Mouse (Mus musculus): ENCODE results near the gene Mark2. TPM values are rescaled to one million over a fixed set of nuclear protein-coding genes. Genes with fewer than 3 reads are reported as not detected.
A peak's percentile ranks its signal among the peaks of the same experiment; 100 is the strongest.

Gene Mark2
- polyA plus RNA-seq, 1 experiment, result 33.7 TPM

DNA sequence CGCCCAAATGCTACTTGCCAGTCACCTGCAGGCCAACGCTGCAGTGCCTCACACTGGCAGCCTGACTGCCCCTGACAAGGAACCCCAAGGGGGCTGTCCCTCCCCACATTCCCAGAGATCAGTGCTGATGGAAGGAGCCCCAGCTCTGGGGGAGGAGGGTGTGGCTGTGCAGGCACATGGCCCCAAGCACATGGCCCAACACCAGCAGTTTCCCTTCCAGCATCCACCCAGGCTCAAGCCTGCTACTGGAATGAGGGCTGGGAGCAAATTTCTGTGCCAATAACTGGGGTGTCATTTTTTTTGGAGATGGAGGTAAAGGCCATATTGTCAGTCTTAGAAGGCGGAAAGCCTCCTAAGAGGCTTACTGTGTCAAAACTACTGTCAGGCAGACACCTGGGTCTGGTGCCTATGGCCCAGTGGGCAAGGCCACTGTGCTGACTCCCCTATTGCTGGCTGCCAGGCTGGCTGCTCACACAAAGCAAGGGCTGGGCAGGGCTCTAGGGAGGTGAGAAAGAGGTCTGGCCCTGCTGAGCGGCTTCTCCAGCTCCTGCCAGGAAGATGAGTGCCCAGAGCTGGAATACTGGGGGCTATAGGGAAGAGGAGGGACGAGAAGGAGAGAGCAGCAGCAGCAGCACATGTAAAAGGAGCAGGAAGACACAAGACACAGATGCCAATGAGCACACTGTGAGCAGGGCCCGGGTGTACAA lies 63.3 kb downstream of the Mark2 start:
- no peak overlapping the region for H3ac ChIP-seq (ENCODE audit: control insufficient read depth, insufficient read length)
- no peak for TF ChIP-seq SRF (IDR thresholded peaks at IDR 0.05; ENCODE audit: control insufficient read depth, insufficient read length, low read depth)
- TF ChIP-seq POLR2A (IDR thresholded peaks at IDR 0.05; ENCODE audit: insufficient read length, low read depth), result peak; percentile 40
- no peak for TF ChIP-seq MYOG (IDR thresholded peaks at IDR 0.05; ENCODE audit: control insufficient read depth in 1 of 3, insufficient read depth in 1 of 3, insufficient read length in 2 of 3, low read depth in 2 of 3)
- peak; percentile 78 for TF ChIP-seq POLR2AphosphoS2 (IDR thresholded peaks at IDR 0.05; ENCODE audit: insufficient read length, low read depth)
- no peak for TF ChIP-seq TCF12 (IDR thresholded peaks at IDR 0.05; ENCODE audit: insufficient read depth, poor library complexity, severe bottlenecking)
- TF ChIP-seq CEBPB (IDR thresholded peaks at IDR 0.05; ENCODE audit: insufficient read depth, poor library complexity, severe bottlenecking), result no peak
- no peak for TF ChIP-seq REST (IDR thresholded peaks at IDR 0.05; ENCODE audit: insufficient read depth, insufficient read length)
- no peak overlapping the region for H3K4me2 ChIP-seq (ENCODE audit: low read depth)
- H3K27me3 ChIP-seq (ENCODE audit: control insufficient read depth, insufficient read depth, insufficient read length), result no peaks in the 10 kb centered on the region
- no peaks in the 10 kb centered on the region for H3K79me2 ChIP-seq (ENCODE audit: control insufficient read depth, insufficient read depth)
- peaks cover 9% of the 10 kb centered on the region for H3K36me3 ChIP-seq (ENCODE audit: control insufficient read depth, insufficient read depth)
- H3K4me3 ChIP-seq, result no peak overlapping the region

DNA sequence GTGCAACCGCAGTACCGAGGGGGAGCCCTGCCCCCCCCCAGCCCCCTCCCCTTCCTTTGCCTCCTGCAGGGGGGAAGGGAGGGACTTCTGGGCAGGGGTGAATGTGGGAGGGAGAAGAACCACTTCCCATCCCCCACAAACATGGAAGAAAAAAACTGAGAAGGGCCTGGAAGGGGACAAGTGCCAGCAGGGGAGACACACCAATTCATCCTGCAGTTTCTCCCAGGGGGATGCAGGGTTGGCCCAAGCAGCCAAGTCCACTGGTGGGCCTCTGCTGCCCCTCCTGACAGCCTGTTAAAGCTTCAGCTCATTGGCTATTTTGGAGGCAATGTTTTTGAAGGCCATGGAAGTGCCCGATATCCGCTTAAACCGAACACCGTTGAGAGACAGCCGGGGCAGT lies 64.9 kb downstream of the Mark2 start:
- Histone ChIP-seq H3K4me2 (ENCODE audit: low read depth) (no peak overlapping the region), H3ac (ENCODE audit: control insufficient read depth, insufficient read length) (no peak overlapping the region), H3K36me3 (ENCODE audit: control insufficient read depth, insufficient read depth) (peaks cover 3% of the 10 kb centered on the region), H3K4me3 (no peak overlapping the region), H3K79me2 (ENCODE audit: control insufficient read depth, insufficient read depth) (no peaks in the 10 kb centered on the region), H3K27me3 (ENCODE audit: control insufficient read depth, insufficient read depth, insufficient read length) (no peaks in the 10 kb centered on the region)
- TF ChIP-seq POLR2A (IDR thresholded peaks at IDR 0.05; ENCODE audit: insufficient read length, low read depth) (no peak), SRF (IDR thresholded peaks at IDR 0.05; ENCODE audit: control insufficient read depth, insufficient read length, low read depth) (no peak), CEBPB (IDR thresholded peaks at IDR 0.05; ENCODE audit: insufficient read depth, poor library complexity, severe bottlenecking) (no peak), USF1 (IDR thresholded peaks at IDR 0.05; ENCODE audit: low read depth) (no peak)

DNA sequence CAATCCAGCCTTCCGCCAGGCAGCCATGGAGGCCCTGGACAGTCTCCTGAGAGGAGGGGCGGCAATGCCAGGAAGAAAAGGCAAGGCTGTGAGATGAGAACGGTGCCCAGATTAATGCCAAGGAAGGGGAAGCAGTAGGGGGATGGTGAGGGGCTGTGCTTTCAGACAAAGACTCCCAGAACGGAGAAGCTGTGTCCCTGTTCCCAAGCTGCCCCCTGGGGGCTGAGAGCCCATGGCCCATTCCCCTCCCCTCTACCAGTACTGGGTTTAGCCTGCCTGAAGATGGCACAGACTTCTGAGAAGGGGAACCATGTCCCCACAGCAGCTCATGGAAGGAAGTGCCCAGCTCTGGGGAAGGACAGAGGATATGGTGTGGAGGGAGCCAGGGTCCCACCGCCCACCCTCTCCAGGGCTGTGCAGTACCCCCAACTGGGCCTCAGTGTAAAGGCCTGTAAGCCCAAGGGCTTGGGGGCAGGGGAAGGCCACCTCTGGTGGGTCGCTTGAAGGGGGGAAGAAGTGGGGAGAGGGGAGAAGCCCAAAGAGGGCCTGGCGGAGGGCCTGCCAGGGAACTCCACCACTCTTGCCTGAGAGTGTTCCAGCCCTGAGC lies 65.5 kb downstream of the Mark2 start:
- no peak overlapping the region for H3K4me3 ChIP-seq
- peaks cover 3% of the 10 kb centered on the region for H3K36me3 ChIP-seq (ENCODE audit: control insufficient read depth, insufficient read depth)
- no peak overlapping the region for H3ac ChIP-seq (ENCODE audit: control insufficient read depth, insufficient read length)
- TF ChIP-seq POLR2AphosphoS2 (IDR thresholded peaks at IDR 0.05; ENCODE audit: insufficient read length, low read depth), result no peak
- TF ChIP-seq MAX (IDR thresholded peaks at IDR 0.05; ENCODE audit: low read depth), result no peak
- no peak for TF ChIP-seq TCF12 (IDR thresholded peaks at IDR 0.05; ENCODE audit: insufficient read depth, poor library complexity, severe bottlenecking)
- no peak for TF ChIP-seq MYOD1 (IDR thresholded peaks at IDR 0.05; ENCODE audit: control insufficient read depth in 1 of 3, insufficient read length in 2 of 3, low read depth in 2 of 3)
- no peak for TF ChIP-seq MYOG (IDR thresholded peaks at IDR 0.05; ENCODE audit: control insufficient read depth in 1 of 3, insufficient read depth in 1 of 3, insufficient read length in 2 of 3, low read depth in 2 of 3)
- TF ChIP-seq CEBPB (IDR thresholded peaks at IDR 0.05; ENCODE audit: insufficient read depth, poor library complexity, severe bottlenecking), result no peak
- no peak for TF ChIP-seq REST (IDR thresholded peaks at IDR 0.05; ENCODE audit: insufficient read depth, insufficient read length)
- no peak for TF ChIP-seq POLR2A (IDR thresholded peaks at IDR 0.05; ENCODE audit: insufficient read length, low read depth)
- no peak overlapping the region for H3K4me2 ChIP-seq (ENCODE audit: low read depth)
- H3K79me2 ChIP-seq (ENCODE audit: control insufficient read depth, insufficient read depth), result no peaks in the 10 kb centered on the region
- H3K27me3 ChIP-seq (ENCODE audit: control insufficient read depth, insufficient read depth, insufficient read length), result no peaks in the 10 kb centered on the region

DNA sequence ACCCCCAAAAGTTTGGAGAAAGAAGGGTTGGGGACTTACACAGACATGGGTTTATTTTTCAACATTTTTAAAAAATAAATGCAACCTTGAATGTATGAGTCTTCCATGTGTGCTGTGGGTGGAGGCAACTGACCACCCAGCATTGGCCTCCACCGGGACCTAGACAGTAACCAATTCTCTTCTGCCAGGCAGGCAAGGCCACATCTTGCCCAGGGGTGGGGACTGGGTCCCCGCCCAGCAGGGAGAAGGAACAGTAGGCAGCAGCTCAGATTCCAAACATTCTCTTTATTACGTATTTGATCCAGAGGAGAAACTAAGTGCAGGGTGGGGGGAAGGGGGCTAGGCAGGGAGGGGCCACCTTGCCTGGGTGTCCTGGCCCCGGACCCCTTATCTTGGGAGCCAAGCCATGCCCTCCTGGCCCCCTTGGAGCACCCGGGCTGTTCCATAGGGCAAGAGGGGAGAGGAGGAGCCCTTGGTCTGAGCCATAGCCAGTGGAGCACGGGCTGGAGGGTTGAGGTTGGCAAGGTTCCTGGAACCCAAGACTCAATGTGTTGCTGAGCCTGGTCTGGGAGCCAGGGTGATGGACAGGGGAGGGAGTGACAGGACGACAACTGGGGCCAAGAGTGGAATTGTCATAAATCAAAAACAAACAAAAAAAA lies 66.4 kb downstream of the Mark2 start:
- TF ChIP-seq TCF12 (IDR thresholded peaks at IDR 0.05; ENCODE audit: insufficient read depth, poor library complexity, severe bottlenecking) (no peak), POLR2AphosphoS2 (IDR thresholded peaks at IDR 0.05; ENCODE audit: insufficient read length, low read depth) (no peak), MYOG (IDR thresholded peaks at IDR 0.05; ENCODE audit: control insufficient read depth in 1 of 3, insufficient read depth in 1 of 3, insufficient read length in 2 of 3, low read depth in 2 of 3) (no peak), MYOD1 (IDR thresholded peaks at IDR 0.05; ENCODE audit: control insufficient read depth in 1 of 3, insufficient read length in 2 of 3, low read depth in 2 of 3) (no peak), SRF (IDR thresholded peaks at IDR 0.05; ENCODE audit: control insufficient read depth, insufficient read length, low read depth) (no peak)
- peaks cover 3% of the 10 kb centered on the region for H3K36me3 ChIP-seq (ENCODE audit: control insufficient read depth, insufficient read depth)
- H3K4me2 ChIP-seq (ENCODE audit: low read depth), result peak overlapping the region; percentile 37
- H3K4me3 ChIP-seq, result no peak overlapping the region
- H3ac ChIP-seq (ENCODE audit: control insufficient read depth, insufficient read length), result no peak overlapping the region
- H3K79me2 ChIP-seq (ENCODE audit: control insufficient read depth, insufficient read depth), result no peaks in the 10 kb centered on the region
- H3K27me3 ChIP-seq (ENCODE audit: control insufficient read depth, insufficient read depth, insufficient read length), result no peaks in the 10 kb centered on the region

GRCm38 (mm10) chr19:7274326-7274990 lies 67.2 kb downstream of the Mark2 start:
- H3K27me3 ChIP-seq (ENCODE audit: control insufficient read depth, insufficient read depth, insufficient read length), result no peaks in the 10 kb centered on the region
- peaks cover 1% of the 10 kb centered on the region for H3K79me2 ChIP-seq (ENCODE audit: control insufficient read depth, insufficient read depth)
- H3ac ChIP-seq (ENCODE audit: control insufficient read depth, insufficient read length), result no peak overlapping the region
- H3K4me2 ChIP-seq (ENCODE audit: low read depth), result peak overlapping the region; percentile 37
- peak in 2 of 3 experiments; percentile 16 to 85 for TF ChIP-seq MYOG (IDR thresholded peaks at IDR 0.05; ENCODE audit: control insufficient read depth in 1 of 3, insufficient read depth in 1 of 3, insufficient read length in 2 of 3, low read depth in 2 of 3)
- TF ChIP-seq REST (IDR thresholded peaks at IDR 0.05; ENCODE audit: insufficient read depth, insufficient read length), result no peak
- TF ChIP-seq CEBPB (IDR thresholded peaks at IDR 0.05; ENCODE audit: insufficient read depth, poor library complexity, severe bottlenecking), result no peak
- TF ChIP-seq USF1 (IDR thresholded peaks at IDR 0.05; ENCODE audit: low read depth), result no peak
- no peak for TF ChIP-seq MAX (IDR thresholded peaks at IDR 0.05; ENCODE audit: low read depth)
- TF ChIP-seq SRF (IDR thresholded peaks at IDR 0.05; ENCODE audit: control insufficient read depth, insufficient read length, low read depth), result no peak
- TF ChIP-seq MYOD1 (IDR thresholded peaks at IDR 0.05; ENCODE audit: control insufficient read depth in 1 of 3, insufficient read length in 2 of 3, low read depth in 2 of 3), result peak in 1 of 3 experiments; percentile 19
- TF ChIP-seq POLR2A (IDR thresholded peaks at IDR 0.05; ENCODE audit: insufficient read length, low read depth), result peak; percentile 22
- no peak for TF ChIP-seq E2F4 (IDR thresholded peaks at IDR 0.05; ENCODE audit: insufficient read depth)
- TF ChIP-seq TCF12 (IDR thresholded peaks at IDR 0.05; ENCODE audit: insufficient read depth, poor library complexity, severe bottlenecking), result no peak
- TF ChIP-seq TCF3 (IDR thresholded peaks at IDR 0.05; ENCODE audit: insufficient read length, low read depth), result no peak
- peak; percentile 39 for TF ChIP-seq POLR2AphosphoS2 (IDR thresholded peaks at IDR 0.05; ENCODE audit: insufficient read length, low read depth)
- no peak overlapping the region for H3K4me3 ChIP-seq
- H3K36me3 ChIP-seq (ENCODE audit: control insufficient read depth, insufficient read depth), result peaks cover 3% of the 10 kb centered on the region

Data from myocyte (in vitro differentiated cells).